Mouse (Mus musculus): ENCODE measurements around the gene Arf1. TPM values are rescaled to one million over a fixed set of nuclear protein-coding genes. Genes with fewer than 3 reads are reported as not detected.

Gene Arf1
- total and polyA plus RNA-seq, 3 experiments = 498 to 733 (median 509) TPM

- Histone ChIP-seq H3K9ac (ENCODE audit: insufficient read depth, low read depth) (no peak overlapping the region), H3K27me3 (replicated peaks) (peaks cover 14% of the 10 kb centered on the region), H3K36me3 (replicated peaks in 1 of 2; ENCODE audit: control insufficient read depth in 1 of 2, insufficient read depth in 1 of 2, low read length in 1 of 2) (no peaks in the 10 kb centered on the region), H3K4me3 (replicated peaks in 1 of 3; ENCODE audit: low read depth in 2 of 3, low read length in 2 of 3, poor library complexity in 1 of 3) (no peak overlapping the region), H3K9me3 (replicated peaks; ENCODE audit: low read length) (no peaks in the 10 kb centered on the region), H3K27ac (ENCODE audit: insufficient read depth, low read depth) (no peak overlapping the region), H3K4me1 (ENCODE audit: control insufficient read depth in 1 of 2, insufficient read depth in 2 of 2) (peaks cover 3 to 19% of the 10 kb centered on the region in 2 experiments; a peak in 2 of 4 replicates), H3K79me2 (replicated peaks; ENCODE audit: control insufficient read depth, extremely low read depth, insufficient read depth, poor library complexity, severe bottlenecking) (peaks cover 2% of the 10 kb centered on the region), H3K4me2 (ENCODE audit: insufficient read depth, low read depth, poor library complexity, severe bottlenecking) (no peak overlapping the region)
- no peak for DNase-seq (ENCODE audit: extremely low read depth)
- TF ChIP-seq CHD2 (IDR thresholded peaks at IDR 0.05; ENCODE audit: low read length) = no peak
- peak; percentile 3 for TF ChIP-seq RAD21 (IDR thresholded peaks at IDR 0.05; ENCODE audit: low read depth, low read length)
- TF ChIP-seq E2F4 (IDR thresholded peaks at IDR 0.05; ENCODE audit: insufficient replicate concordance, low read depth, low read length) = no peak
- peak in 1 of 2 experiments; percentile 41; a peak in 2 of 4 replicates for TF ChIP-seq CTCF (conservative IDR thresholded peaks at IDR 0.05 in 1 of 2, IDR thresholded peaks at IDR 0.05 in 1 of 2; ENCODE audit: low read depth in 2 of 2, low read length in 2 of 2)
- no peak for TF ChIP-seq ZKSCAN1 (IDR thresholded peaks at IDR 0.05; ENCODE audit: borderline replicate concordance, low read depth, low read length)
- in situ Hi-C loops (cut with MboI; ENCODE audit: low pct_ligation_motif_present, low pct_unique_long_range_greater_than_20kb, low sequenced_read_pairs) (no loop called here), dilution Hi-C loops (cut with MboI; ENCODE audit: extremely low pct_ligation_motif_present, extremely low pct_unique_long_range_greater_than_20kb, low sequenced_read_pairs) (no loop called here)
These were observed 4.7 kb upstream of the Arf1 start for GRCm38 (mm10) chr11:59232797-59233196.

GRCm38 (mm10) chr11:59230144-59230760, 2.2 kb upstream of the Arf1 start:
- Histone ChIP-seq H3K27ac (ENCODE audit: insufficient read depth, low read depth) (no peak overlapping the region), H3K9me3 (replicated peaks; ENCODE audit: low read length) (no peaks in the 10 kb centered on the region), H3K9ac (ENCODE audit: insufficient read depth, low read depth) (no peak overlapping the region)

More at GRCm38 (mm10) chr11:59230144-59230760, 2.2 kb upstream of the Arf1 start:
- H3K4me3 ChIP-seq (replicated peaks in 1 of 3; ENCODE audit: low read depth in 2 of 3, low read length in 2 of 3, poor library complexity in 1 of 3) = no peak overlapping the region
- TF ChIP-seq ELF1 (IDR thresholded peaks at IDR 0.05; ENCODE audit: low read depth, low read length) (peak; percentile 48; the same call in 1 of the 2 replicates), SMC3 (IDR thresholded peaks at IDR 0.05; ENCODE audit: low read depth, low read length) (peak; percentile 67), ZKSCAN1 (IDR thresholded peaks at IDR 0.05; ENCODE audit: borderline replicate concordance, low read depth, low read length) (no peak), MEF2A (IDR thresholded peaks at IDR 0.05; ENCODE audit: borderline replicate concordance, low read depth, low read length) (peak; percentile 11; the same call in 1 of the 2 replicates), TCF12 (IDR thresholded peaks at IDR 0.05; ENCODE audit: low read depth, low read length) (no peak), IRF4 (IDR thresholded peaks at IDR 0.05; ENCODE audit: low read depth, low read length) (peak; percentile 56; the same call in 1 of the 2 replicates), UBTF (IDR thresholded peaks at IDR 0.05; ENCODE audit: low read depth, low read length) (no peak), SIN3A (IDR thresholded peaks at IDR 0.05; ENCODE audit: low read length) (0 out of 2 replicates have a peak, but pooled peaks have one; percentile 33), RAD21 (IDR thresholded peaks at IDR 0.05; ENCODE audit: low read depth, low read length) (peak; percentile 63), USF1 (IDR thresholded peaks at IDR 0.05; ENCODE audit: low read depth, low read length) (no peak), EP300 (IDR thresholded peaks at IDR 0.05; ENCODE audit: low read length) (no peak), NELFE (IDR thresholded peaks at IDR 0.05; ENCODE audit: low read depth, low read length) (peak; percentile 40; the same call in 1 of the 2 replicates), HCFC1 (IDR thresholded peaks at IDR 0.05; ENCODE audit: low read depth, low read length) (peak; percentile 17; the same call in 1 of the 2 replicates), MYC (IDR thresholded peaks at IDR 0.05; ENCODE audit: low read depth, low read length) (no peak), CTCF (conservative IDR thresholded peaks at IDR 0.05 in 1 of 2, IDR thresholded peaks at IDR 0.05 in 1 of 2; ENCODE audit: low read depth in 2 of 2, low read length in 2 of 2) (peak; percentile 70 to 90), BHLHE40 (IDR thresholded peaks at IDR 0.05; ENCODE audit: low read depth, low read length) (0 out of 2 replicates have a peak, but pooled peaks have one; percentile 7)
- dilution Hi-C loops (cut with MboI; ENCODE audit: extremely low pct_ligation_motif_present, extremely low pct_unique_long_range_greater_than_20kb, low sequenced_read_pairs) = no loop called here
- peak overlapping the region; percentile 44 for H3K4me2 ChIP-seq (ENCODE audit: insufficient read depth, low read depth, poor library complexity, severe bottlenecking)
- no peaks in the 10 kb centered on the region for H3K27me3 ChIP-seq (replicated peaks)
- peak; percentile 71 for DNase-seq (ENCODE audit: extremely low read depth)
- peaks cover 5 to 33% of the 10 kb centered on the region in 2 experiments; a peak in 3 of 4 replicates for H3K4me1 ChIP-seq (ENCODE audit: control insufficient read depth in 1 of 2, insufficient read depth in 2 of 2)
- peaks cover 0 to 5% of the 10 kb centered on the region in 2 experiments for H3K36me3 ChIP-seq (replicated peaks in 1 of 2; ENCODE audit: control insufficient read depth in 1 of 2, insufficient read depth in 1 of 2, low read length in 1 of 2)
- peaks cover 27% of the 10 kb centered on the region for H3K79me2 ChIP-seq (replicated peaks; ENCODE audit: control insufficient read depth, extremely low read depth, insufficient read depth, poor library complexity, severe bottlenecking)
- in situ Hi-C loops (cut with MboI; ENCODE audit: low pct_ligation_motif_present, low pct_unique_long_range_greater_than_20kb, low sequenced_read_pairs) = no loop called here
